Mouse (Mus musculus) T-cell, adult 2 months (primary cell): ENCODE results near the gene Mrps12.
"Not testable (repeated sequence)": the region's sequence is repeated elsewhere in the genome, so short reads cannot be mapped to it uniquely, and the experiment has no call there.

ENCODE experiments used
- DNase-seq: peaks from one replicate; pipeline ENCODE4 v3.0.0; 2022; ENCODE audit warnings: low spot score

The Mrps12 gene

GRCm38 (mm10) chr7:28702601-28703143 lies 38.9 kb downstream of the Mrps12 start:
- peak; percentile 25 for DNase-seq

GRCm38 (mm10) chr7:28701306-28701705 lies 40.3 kb downstream of the Mrps12 start:
- DNase-seq = not testable (repeated sequence)

- DNase-seq = no peak
These were observed 41.4 kb downstream of the Mrps12 start for GRCm38 (mm10) chr7:28700269-28700668.

DNA sequence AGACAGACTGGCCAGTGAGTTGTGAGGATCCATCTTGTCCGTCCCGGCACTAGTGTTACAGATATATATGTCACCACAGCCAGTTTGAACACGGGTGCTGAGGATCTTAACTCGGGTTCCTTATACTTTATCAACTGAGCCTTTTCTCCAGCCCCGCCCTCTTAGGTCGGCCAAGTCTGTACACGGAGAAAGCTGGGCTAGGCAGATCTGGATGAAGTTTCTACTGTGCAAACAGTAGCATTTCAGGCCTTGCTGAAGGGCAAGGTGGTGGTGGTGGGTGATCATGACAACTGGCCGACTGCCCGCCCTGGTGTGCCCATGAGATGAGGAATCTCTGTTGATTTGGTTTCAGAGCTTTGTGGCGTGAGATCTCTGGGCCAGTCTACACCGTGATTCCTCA lies 44.3 kb downstream of the Mrps12 start:
- DNase-seq = no peak

- no peak for DNase-seq
These were observed 46.6 kb downstream of the Mrps12 start for GRCm38 (mm10) chr7:28694966-28695511.

DNA sequence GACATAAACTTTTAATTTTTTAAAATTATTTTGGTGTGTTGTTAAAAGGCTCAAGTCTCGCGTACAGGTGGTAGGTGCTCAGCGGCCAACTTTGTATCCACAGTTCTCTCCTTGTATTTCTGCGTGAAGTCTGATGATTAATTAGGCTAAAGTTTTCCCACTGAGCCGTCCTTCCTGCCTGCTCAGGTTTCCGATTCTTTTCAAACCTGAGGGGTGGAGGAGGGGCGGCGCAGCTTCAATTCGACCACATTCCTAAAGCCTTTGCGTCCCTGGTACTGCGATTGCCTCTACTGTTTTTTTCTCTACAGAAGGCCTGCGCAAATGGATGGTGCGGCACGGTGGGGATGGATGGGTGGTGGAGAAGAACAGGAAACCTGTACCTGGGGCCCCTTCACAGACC lies 47.2 kb downstream of the Mrps12 start:
- no peak for DNase-seq

DNA sequence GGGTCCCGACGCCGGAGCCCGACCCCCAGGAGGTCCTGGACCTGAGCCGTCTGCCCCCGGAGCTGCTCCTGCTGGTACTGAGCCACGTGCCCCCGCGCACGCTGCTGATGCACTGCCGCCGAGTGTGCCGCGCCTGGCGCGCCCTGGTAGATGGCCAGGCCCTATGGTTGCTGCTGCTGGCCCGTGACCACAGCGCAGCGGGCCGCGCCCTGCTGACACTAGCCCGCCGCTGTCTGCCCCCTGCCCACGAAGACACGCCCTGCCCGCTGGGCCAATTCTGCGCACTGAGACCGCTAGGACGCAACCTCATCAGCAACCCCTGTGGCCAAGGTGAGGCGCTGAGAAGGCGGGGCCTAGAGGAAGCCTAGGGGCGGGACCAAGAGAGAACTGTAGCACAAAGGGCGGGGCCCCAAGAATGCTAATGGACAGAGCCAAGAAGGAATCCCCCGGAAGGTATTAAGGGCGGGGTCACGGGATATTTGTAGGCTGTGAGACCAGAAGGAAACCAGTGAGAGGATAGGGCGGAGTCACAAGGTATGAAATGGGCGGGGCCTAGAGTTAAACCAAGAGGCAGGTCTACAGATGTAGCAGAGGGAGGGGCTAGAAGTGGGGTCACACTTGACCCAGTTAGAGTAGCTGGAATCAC lies 48.2 kb downstream of the Mrps12 start:
- peak; percentile 94 for DNase-seq

DNA sequence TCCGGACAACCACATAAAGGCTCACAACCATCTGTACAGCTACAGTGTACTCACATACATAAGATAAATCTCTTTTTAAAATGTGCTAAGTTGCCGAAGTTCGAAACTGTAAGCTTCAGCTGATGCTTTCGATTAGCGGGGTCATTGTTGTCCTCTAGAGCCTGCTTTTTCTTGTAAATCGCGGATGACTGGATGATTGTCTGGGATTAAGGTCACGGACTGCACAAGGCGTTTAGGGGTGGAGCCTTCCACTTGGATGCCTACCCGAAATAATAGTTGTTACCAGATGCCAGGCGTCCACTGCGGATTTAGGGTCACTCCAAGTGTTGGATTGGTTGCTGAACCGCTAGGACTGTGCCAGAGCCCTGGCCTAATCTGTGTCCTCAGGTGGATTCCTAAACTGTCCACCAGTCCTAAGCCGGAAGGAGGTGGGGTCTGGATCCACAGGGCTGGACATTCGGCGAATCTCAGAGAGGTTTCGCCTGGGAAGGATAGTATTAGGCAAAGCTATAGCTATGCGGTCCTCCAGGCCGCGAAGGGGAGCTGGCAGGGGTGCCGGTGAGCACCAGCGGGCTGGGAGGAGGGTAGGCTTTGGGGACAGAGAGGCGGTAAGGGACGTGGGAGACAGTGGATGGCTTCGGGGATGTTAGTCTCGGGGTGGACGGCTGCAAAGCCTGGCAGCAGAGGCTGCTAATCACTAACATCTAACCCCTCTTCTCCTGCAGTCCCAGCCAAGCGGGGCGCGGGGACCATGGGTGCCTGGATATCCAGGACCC lies 48.9 kb downstream of the Mrps12 start, which contains the start of gene Fbxo27:
TSS of gene Fbxo27 (plus strand) at position 305 of the 776 bp plus-strand sequence.
- no peak for DNase-seq

GRCm38 (mm10) chr7:28691075-28691474 lies 50.5 kb downstream of the Mrps12 start:
- DNase-seq = no peak
